Mouse (Mus musculus): Measurements from ENCODE around the gene Dnaic2. TPM values are rescaled to one million over a fixed set of nuclear protein-coding genes. Genes with fewer than 3 reads are reported as not detected.

Dnaic2 gene
- polyA plus RNA-seq, 1 experiment from 2014 or later = 1.1 TPM

- H3K27ac ChIP-seq = no peak overlapping the region
- no peaks in the 10 kb centered on the region for H3K27me3 ChIP-seq
- H3K36me3 ChIP-seq = no peaks in the 10 kb centered on the region
- no peak overlapping the region for H3K9ac ChIP-seq
- no peak for ATAC-seq (ENCODE audit: insufficient number of reproducible peaks, low FRiP score, low TSS enrichment, low read depth)
- no peaks in the 10 kb centered on the region for H3K9me3 ChIP-seq
- no peak overlapping the region for H3K4me2 ChIP-seq
- peaks cover 18% of the 10 kb centered on the region for H3K4me1 ChIP-seq
- WGBS = 80% methylated on average over 2 of the region's 2 CpGs
- no peak overlapping the region for H3K4me3 ChIP-seq
Measured at GRCm38 (mm10) chr11:114807025-114807424, 79.8 kb downstream of the Dnaic2 start.

Other genes with a start within 250 kb of the Dnaic2 start
- 866 and 1,120 TPM in 2 replicates for gene Rpl38, start 58.9 kb upstream of the Dnaic2 start, polyA plus RNA-seq (2015; fragmentation: Nextera tagmentation; extraction: Ambion mirVana)
- gene Ttyh2, start 52.0 kb upstream of the Dnaic2 start, polyA plus RNA-seq (2015; fragmentation: Nextera tagmentation; extraction: Ambion mirVana) = 22.4 and 29.7 TPM in 2 replicates
- 0.15 and 0.17 TPM in 2 replicates for gene Kif19a, start 38.0 kb downstream of the Dnaic2 start, polyA plus RNA-seq (2015; fragmentation: Nextera tagmentation; extraction: Ambion mirVana)
- 0.86 and 1.7 TPM in 2 replicates for gene Btbd17, start 68.5 kb downstream of the Dnaic2 start, polyA plus RNA-seq (2015; fragmentation: Nextera tagmentation; extraction: Ambion mirVana)
- gene Gpr142, start 71.5 kb downstream of the Dnaic2 start, polyA plus RNA-seq (2015; fragmentation: Nextera tagmentation; extraction: Ambion mirVana) = not detected in 2 replicates
- gene Gprc5c, start 123.7 kb downstream of the Dnaic2 start, polyA plus RNA-seq (2015; fragmentation: Nextera tagmentation; extraction: Ambion mirVana) = 38.6 and 41.0 TPM in 2 replicates
- gene Cd300a, start 162.6 kb downstream of the Dnaic2 start, polyA plus RNA-seq (2015; fragmentation: Nextera tagmentation; extraction: Ambion mirVana) = 1.8 and 2.9 TPM in 2 replicates
- 0.46 and 1.2 TPM in 2 replicates for gene Cd300lb, start 207.0 kb downstream of the Dnaic2 start, polyA plus RNA-seq (2015; fragmentation: Nextera tagmentation; extraction: Ambion mirVana)
- gene Cd300c, start 241.7 kb downstream of the Dnaic2 start, polyA plus RNA-seq (2015; fragmentation: Nextera tagmentation; extraction: Ambion mirVana) = not detected in 2 replicates